Mouse (Mus musculus) CH12F3 (cell line): ENCODE results near the gene Lfng.

Source experiments
- in situ Hi-C: fragments of 300-500 bp; cut with MboI; formaldehyde crosslinking; loops from 2 replicates; pipeline ENCODE4 v1.14.3; 2020; ENCODE audit warnings: low sequenced_read_pairs

The Lfng gene

DNA sequence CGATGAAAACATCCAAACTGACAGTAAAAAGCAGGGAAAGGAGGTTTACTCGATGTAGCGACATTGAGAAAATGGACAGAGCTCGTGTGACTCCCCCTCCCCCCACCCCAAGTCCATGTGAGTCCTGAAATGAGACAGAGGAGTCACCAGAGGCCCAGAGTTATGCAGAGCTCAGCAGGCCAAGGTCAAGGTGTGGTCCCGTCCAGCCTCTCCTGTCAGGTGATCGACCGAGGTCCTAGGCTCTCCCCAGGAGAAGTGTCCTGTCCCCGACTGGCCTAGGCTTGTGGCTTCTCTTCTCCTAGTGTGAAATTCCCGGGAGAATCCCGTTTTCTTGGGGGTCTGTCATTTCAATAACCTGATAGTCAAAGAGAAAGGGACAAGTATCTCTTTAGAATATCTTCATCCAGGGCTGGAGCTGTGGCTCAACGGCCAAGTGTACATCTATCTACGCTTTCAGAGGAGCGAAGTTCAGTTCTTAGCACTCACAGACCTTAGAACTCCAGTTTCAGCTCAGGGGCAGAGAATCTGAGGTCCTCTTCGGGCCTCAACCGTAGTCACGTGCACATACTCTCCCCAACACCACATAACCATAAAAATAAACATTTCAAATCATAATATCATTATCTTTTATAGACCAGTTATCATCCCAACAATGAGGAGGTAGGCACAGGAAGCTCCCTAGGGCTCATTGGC lies 17.9 kb upstream of the Lfng start:
- in situ Hi-C loops, result no loop called here

- in situ Hi-C loops, result no loop called here
Observed at GRCm38 (mm10) chr5:140594846-140595245, 12.3 kb upstream of the Lfng start.

GRCm38 (mm10) chr5:140596426-140596825 lies 10.7 kb upstream of the Lfng start:
- in situ Hi-C loops, result no loop called here

DNA sequence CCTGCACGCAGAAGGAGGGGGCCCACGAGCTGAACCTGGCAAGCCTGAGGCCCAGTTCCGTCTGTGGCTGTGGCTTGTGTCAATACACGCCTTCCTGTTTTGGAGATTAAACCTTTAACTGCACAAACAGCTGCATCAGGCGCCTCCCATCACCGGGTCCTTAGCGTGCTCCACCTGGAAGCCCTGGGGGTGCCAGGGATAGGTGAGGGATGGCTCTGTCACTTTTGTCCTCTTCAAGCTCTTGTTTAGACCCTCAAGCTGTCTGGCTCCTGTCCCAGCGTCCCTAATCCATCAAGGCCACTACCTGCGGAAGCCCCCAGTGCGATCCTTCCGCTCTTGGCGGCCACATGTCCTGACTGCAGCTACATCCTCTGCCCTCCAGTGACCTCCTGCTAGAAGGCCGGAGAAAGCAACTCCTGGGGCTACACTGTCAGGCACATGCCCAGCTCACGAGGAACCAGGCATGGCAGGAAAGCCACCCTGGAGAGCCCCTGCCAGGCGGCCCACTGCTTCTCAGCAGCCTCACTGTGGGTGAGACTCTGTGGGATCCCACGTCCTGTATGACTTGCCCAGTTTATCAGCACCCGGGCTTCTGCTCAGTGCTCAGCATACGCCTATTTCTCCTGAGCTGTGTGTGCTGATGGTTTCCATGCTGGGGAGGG lies 10.1 kb upstream of the Lfng start:
- in situ Hi-C loops, result no loop called here

DNA sequence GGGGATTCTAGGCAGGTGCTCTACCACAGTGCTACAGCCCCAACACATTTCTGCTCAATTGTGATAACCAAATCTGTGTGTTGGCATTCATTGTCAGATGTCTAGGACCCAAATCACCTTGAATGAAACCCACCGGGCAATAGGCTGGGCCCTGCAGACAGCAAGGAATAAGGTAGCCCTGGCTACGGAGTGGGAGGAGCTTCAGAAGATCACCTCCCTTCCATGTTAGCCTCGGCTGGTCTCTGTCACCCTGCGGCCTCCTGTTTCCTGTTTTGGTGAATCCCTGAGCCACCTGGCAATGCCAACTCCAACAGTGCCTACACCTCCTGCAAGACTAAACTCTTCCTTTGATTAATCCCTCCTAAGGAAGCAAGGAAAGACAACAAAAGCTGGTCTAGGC lies 9.3 kb upstream of the Lfng start:
- in situ Hi-C loops, result no loop called here

DNA sequence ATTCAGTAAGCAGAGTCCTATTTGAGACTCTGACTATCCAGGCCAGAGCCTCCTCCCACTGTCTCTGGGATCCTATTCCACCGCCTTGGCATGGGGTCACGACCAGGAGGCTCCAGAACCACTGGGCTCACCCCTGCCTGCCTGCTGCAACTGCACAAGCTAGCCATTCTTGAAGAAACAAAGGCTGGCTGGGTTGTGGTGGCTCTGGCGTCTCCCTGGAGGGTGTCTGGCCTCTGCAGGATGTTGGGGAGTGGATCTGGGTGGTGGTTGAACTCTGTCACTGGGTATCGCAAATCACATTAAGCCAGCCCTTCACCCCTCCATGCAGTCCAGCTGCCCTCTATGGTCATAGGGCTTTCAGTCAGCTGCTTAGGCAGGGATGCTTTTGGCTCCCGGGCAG lies 7.2 kb upstream of the Lfng start:
- in situ Hi-C loops, result no loop called here

- in situ Hi-C loops, result no loop called here
Observed at GRCm38 (mm10) chr5:140601712-140602111, 5.4 kb upstream of the Lfng start.

DNA sequence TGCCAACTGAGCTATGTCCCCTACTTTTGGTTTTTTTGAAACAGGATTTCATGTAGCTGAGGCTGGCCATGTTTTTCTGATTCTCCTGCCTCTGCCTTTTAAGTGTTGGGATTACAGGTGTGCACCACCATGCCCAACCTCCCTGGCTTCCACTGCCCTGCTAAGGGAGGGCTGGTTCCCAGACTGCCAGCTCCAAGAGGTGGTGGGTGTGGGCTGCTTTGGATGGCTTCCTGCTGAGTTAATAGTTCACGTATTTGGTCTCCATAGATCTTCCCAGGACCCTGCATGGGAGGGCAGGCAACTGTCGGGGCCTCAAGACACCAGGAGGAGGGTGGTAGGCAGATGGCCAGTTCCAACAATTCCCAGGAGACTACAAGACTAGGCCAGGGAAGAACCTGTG lies 4.6 kb upstream of the Lfng start:
- in situ Hi-C loops, result no loop called here

- in situ Hi-C loops, result no loop called here
Observed at GRCm38 (mm10) chr5:140604386-140604785, 2.7 kb upstream of the Lfng start.

- in situ Hi-C loops, result no loop called here
Observed at GRCm38 (mm10) chr5:140605228-140605627, 1.9 kb upstream of the Lfng start.

GRCm38 (mm10) chr5:140606386-140606785 lies 734 bp upstream of the Lfng start:
- in situ Hi-C loops, result no loop called here

DNA sequence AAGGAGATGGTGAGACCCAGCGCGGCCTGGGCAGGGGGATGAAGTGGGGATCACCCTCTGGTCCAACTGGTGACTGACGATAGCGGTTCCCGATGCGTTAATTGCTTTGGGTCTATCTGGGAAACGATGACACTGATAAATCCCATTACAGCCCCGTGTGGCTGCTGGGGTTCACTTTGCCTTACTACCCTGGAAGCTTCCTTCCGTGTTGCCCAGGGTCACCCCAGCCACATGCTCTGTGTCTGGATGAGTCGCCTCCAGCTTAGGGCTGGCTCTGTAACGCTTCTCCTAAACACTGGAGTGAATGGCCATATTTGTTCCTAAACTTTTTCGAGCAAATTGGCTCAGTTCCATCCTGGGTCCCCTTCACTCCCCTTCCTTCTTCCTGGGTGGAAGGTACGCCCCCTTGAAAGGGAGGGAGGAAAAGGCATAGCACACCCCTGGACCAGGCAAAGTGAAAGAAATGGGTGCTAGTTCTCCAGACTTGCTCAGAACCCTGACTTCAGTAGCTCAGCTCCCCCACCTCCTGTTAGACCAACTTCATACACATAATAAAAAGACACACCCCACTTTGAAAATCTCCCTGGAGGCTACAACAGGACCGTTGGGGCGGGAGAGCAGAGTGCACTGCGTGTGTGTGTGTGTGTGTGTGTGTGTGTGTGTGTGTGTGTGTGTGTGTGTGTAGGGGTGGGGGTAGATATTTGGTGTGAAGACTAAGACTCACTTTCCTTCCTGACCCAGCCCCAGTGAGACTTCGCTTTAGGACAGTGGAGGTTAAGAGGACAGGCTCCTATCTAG lies 915 bp downstream of the Lfng start:
- in situ Hi-C loops, result no loop called here

- in situ Hi-C loops, result no loop called here
Observed at GRCm38 (mm10) chr5:140608634-140609015, 1.5 kb downstream of the Lfng start.

DNA sequence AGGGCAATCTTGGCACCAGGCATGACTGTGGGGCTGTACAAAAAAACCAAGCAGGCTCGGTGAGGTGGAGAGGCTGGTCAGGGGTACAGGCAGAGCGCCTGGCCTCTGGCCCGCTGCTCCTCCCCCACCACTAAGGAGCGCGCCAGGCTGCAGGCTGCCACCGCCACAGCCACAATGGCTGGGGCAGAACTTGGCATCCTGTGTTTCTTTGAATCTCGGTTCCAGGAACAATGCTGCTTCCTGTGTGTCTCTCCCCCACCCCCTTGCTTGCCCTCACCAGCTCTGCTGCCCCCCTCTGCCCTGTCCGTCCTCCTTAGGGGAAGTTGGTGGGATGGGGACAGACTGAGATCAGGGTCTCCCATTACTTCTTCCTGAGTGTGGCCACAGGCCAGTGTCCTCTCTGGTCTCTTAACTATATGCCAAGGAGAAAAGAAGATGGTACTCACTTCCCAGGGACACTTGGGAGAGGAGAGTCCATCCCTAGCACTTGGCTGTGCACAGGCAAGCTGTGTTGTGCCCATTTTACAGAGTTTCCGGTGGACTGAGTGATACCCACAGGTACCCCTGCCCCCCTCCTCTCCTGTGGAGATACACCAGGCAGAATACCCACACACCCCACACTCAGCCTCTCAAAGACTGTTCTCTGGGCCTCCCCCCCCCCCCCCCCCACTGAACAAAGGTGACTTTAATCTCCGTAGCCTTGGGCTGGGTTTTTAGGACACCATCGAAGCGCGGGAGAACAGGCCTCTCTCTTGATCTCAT lies 2.6 kb downstream of the Lfng start:
- in situ Hi-C loops, result no loop called here

DNA sequence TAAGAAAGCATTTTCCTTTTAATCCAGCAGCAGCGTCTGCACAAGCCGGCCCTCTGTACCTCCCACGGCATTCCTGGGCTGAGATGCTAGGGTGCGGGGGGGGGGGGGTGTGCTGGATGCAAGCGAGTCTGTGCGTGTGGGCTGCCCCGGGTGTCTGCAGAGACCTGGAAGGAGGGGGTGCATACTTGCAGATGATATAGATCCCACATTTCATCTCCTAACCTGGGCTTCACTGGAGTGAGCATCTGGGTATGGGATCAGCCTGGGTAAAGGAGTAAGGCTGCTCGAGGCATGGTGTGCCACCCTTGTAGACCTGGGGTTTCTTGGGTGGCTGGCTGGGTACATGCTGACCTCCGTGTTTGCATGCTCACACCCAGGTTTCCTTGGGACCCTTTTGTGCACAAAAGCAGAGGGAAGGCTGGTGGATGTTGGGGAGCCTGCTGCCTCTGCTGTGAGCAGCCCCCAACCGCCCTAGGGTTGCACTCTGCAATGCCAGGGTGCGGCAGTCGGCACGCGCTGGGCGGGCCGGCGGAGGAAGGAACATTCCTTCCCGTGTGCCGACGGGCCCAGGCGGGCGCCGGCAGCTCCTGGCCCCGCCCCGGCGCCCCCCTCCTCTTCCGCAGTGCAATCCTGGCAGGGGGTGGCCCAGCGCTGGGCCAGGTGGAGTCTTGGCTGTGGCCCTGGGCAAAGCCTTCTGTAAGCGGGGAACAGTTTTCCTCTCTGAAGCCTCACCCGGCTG lies 3.3 kb downstream of the Lfng start:
- in situ Hi-C loops, result no loop called here

GRCm38 (mm10) chr5:140611021-140611583 lies 4.0 kb downstream of the Lfng start:
- in situ Hi-C loops, result no loop called here

DNA sequence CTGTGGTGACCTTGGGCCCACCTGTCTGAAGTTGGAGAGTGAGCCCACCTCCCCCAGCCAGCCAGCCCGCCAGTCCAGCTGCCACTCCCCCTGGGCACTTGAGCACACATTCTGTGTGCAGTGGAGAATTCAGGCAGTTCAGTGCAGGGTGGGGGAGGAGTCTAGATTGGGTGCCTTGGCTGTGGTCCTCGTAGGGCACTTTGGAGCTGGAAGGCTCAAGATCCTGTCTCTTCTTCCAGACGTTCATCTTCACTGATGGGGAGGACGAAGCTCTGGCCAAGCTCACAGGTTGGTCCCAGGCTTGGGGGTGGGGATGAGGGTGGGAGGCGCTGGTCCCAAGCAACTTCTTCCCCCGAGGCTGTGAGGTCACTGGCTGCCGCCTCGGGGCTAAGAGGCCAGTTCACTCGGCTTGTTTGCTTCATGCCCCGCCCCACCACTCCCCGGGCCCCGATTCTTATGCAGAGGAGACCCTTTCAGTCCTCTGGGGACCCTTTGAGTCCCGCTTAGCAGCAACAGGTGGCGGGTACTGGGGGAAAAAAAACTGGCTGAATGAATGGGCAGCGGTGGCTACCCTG lies 4.6 kb downstream of the Lfng start:
- in situ Hi-C loops, result no loop called here

DNA sequence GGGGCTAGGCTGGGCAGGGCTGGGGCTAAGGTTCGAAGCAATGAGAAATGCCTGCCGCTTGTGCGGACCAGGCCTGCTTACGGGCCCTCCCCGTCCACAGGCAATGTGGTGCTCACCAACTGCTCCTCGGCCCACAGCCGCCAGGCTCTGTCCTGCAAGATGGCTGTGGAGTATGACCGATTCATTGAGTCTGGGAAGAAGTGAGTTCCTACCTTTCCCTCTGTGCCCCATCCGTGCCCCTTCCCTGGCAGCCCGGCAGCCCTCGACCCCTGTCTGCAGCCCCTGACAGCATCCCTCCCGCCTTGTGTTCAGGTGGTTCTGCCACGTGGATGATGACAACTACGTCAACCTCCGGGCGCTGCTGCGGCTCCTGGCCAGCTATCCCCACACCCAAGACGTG lies 5.1 kb downstream of the Lfng start:
- in situ Hi-C loops, result no loop called here

GRCm38 (mm10) chr5:140614141-140614540 lies 7.0 kb downstream of the Lfng start:
- in situ Hi-C loops, result no loop called here

DNA sequence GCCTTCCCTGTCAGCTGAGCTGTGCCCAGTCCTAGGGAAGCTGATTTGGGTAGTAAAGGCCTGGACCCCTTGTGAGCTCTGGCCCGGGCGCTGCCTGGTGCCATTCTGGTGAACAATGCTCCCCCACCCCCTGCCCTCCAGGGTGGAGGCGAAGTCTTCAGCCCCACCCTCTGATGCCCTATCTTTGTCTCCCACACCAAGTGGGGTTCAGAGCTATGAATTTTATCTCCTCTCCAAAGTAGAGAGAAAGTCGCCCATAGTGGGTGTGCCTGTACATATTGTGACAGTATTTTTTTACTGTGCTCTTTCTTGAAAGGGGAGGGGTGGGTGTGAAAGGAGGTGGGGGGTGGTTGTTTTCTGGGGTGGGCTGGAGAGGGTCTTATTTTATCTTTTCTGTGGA lies 7.7 kb downstream of the Lfng start:
- in situ Hi-C loops, result loop anchor here (5.0 kb wide), 1 partner anchor 68 kb away; no protein-coding TSS in a partner anchor
